Mouse (Mus musculus): Measurements from ENCODE around the gene Cpsf2. TPM values are rescaled to one million over a fixed set of nuclear protein-coding genes. Genes with fewer than 3 reads are reported as not detected.

Cpsf2 gene
- total RNA-seq (2023), result 10 to 100 TPM; 18.0 to 19.3 TPM

DNA sequence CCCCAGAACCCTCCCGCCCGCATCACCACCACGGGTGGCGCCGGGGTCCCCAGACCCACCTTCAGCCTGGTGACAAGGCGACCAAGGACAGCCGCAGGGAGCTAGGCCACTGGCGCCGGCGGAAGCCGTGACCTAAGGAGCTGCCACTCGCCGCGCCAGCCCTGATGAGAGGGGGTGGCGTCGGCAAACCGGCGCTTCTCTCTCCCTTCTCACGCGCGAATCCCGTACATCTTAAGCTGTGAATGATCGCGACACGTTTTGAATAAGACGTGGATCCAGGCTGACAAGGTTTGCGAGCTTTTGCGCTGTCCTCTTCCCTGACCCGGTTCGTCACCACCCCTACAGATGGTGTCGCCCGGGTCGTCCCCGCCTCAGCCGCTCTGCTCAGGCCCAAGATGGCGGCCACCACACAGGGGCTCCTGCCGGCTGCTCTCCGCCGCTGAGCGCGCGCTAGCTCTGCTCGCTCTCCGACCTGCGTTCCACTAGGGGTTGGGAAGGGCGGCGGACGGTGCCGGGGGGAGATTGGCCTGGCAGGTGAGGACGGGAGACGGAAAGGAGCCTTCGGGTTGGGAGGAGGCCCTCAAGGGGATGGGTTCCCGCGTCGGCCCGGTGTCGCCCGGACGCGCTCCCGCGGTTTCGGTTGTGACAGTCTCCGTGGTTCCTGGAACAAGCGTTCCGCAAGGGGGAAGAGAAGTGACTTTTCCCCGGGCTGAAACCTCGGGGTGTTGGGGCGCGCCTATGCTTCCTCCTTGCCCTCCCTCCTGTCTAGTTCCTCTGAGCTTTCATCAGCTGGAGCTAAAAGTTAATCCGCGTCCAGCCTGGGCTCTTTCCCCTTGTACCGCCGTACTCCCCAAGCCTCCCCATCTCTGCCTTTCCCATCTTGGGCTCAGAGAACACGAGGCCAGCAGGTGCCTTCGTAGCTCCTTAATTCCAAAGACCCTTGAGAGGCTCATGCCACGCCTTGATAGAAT lies at the start of gene Cpsf2:
Gene Cpsf2, plus strand, starts transcription at position 388 of the 971 bp plus-strand sequence.

DNA sequence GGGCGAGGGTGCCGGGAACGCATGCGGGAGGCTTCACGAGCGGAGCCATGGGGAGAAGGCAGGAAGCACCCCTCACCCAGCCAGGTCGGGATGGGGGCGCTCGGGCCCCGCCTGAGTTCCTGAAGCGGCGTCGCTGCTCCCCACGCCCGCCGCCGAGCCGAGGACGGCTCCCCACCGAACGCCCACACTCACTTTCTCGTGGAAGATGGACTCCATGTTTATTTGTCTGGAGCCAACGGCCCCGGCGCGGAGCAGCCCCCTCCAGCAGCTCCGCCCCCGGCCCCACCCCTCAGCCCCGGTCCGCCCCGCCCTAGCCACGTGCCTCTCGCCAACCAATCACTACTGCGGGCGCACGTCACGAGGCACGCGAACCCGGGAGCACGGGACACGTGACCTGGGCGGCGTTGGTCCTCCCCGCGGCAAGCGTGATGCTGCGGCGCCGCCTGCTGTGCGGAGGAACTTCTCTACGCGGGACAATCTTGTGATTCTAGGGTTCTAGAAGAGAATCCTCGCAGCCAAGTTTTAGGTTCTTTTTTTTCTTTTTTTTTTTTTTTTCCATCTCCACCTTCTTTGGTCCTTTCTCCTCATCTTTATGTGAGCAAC lies 17.7 kb upstream of the Cpsf2 start, which contains the start of gene Atxn3:
Gene Atxn3, minus strand, starts transcription at position 305 of the 603 bp plus-strand sequence.

Other genes with a start within 250 kb of the Cpsf2 start
- gene Fbln5, start 156.9 kb upstream of the Cpsf2 start, total RNA-seq (2023), result not detected
- 10 to 100 TPM; 73.4 to 87.3 TPM for gene Trip11, start 62.7 kb upstream of the Cpsf2 start, total RNA-seq (2023)
- gene Atxn3, start 17.7 kb upstream of the Cpsf2 start, total RNA-seq (2023), result 10 to 100 TPM; 22.6 to 27.0 TPM
- gene Slc24a4, start 152.7 kb downstream of the Cpsf2 start, total RNA-seq (2023), result not detected